Mouse (Mus musculus): ENCODE measurements at regions not wholly inside any gene's neighbourhood (a gene's known extent, or its start where the extent isn't known, plus 50 kb on each side); places are given as distances from the start of the nearest gene placed in this dataset.

- no peak for ATAC-seq (ENCODE audit: low TSS enrichment)
These were observed 355.5 kb upstream of the Prkcq start for GRCm38 (mm10) chr2:10816374-10816773.

DNA sequence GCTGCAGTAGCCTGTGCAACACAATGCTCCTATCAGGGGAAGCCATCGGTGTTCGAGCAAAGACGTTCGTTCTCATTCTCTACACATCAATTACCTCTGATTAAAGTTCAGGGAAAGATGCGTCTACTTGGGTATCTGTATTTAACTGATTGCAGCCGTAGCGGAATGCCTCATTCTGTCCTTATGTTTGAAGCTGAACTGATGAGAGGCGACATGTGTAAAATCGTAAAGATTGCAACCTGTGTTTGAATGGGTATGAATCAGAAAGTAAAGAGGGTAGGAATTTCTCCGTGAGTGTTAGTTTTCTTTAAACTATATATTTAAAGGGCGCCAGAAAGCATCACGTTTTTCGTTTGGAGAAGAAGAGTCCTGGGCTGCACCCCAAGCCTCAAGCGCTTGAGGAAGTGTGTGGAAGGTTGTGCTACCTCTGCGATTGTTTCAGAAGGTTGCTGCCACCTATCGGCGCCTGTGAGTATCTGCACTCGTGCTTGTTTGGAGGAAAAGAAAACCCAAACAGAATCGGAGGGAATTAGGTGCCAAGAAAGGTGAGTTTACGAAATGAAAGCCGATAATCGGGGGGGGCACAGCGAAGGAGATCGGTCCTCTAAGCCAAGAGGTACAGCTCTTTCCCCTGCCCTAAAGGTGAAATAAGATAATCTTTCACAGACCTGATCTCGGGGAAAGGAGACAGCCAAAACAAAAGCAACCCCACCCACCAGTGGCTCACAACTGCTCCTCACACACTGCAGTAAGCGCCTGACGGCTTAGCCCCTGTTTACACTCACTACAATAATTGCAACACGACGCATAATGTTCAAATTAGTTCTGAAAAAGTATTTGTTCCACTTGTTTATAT is 346.4 kb upstream of the Prkcq start:
- peak; percentile 95 for ATAC-seq (ENCODE audit: low TSS enrichment)

- ATAC-seq (ENCODE audit: low TSS enrichment): no peak
These were observed 345.7 kb upstream of the Prkcq start for GRCm38 (mm10) chr2:10826134-10826767.

GRCm38 (mm10) chr2:10839976-10840375 is 331.9 kb upstream of the Prkcq start:
- ATAC-seq (ENCODE audit: low TSS enrichment): no peak

DNA sequence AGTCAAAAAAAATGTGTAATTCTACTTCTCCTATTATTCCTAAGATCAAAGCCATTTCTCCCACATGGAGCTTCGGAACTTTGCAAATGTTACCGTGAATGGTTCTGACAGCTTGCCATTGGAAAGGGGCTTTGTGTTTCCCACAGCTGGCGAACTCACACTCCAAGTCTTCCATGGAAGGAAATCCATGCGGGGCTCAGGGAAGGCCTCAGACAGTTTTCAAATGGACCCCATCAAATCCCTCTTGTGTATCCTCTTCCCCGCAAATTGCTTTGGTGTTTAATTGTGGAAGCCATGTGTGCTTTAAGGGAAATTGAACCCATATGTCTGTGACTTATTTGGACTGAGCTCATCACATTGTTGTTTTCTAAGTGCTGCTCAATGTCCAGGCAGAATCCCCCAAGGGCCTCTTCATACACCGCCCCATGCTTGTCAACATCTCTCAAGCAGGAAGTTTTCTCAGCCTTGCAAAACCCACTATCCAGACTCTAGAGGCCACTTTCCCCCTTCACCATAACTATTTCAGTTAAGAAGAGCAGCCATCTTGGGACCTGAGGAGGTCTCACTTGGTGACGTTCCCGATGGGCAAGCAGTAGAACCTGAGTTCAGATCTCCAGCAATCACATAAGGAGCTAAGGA is 310.1 kb upstream of the Prkcq start:
- ATAC-seq (ENCODE audit: low TSS enrichment): no peak

DNA sequence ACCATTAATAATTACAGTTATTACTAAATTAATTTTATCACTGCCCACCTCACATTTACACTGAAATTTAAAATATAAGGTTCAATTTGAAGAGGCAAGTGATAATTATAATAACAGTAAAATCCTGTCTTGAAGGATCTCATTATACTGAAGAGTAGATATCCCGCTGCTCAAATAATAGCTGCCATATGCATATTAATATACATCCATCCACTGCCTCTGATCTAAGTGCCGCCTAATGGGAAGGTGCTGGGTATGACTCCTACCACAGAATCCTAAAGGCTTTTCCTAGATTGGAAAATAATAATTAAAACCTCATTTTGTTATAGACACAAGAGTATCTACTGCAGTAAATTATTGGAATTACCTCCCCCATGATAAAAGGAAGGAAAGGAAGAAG is 307.5 kb upstream of the Prkcq start:
- no peak for ATAC-seq (ENCODE audit: low TSS enrichment)

- ATAC-seq (ENCODE audit: low TSS enrichment): peak; percentile 76
These were observed 297.6 kb upstream of the Prkcq start for GRCm38 (mm10) chr2:10874303-10874702.

- no peak for ATAC-seq (ENCODE audit: low TSS enrichment)
These were observed 270.0 kb upstream of the Prkcq start for GRCm38 (mm10) chr2:10901926-10902325.

- ATAC-seq (ENCODE audit: low TSS enrichment): no peak
These were observed 252.0 kb upstream of the Prkcq start for GRCm38 (mm10) chr2:10919955-10920354.

DNA sequence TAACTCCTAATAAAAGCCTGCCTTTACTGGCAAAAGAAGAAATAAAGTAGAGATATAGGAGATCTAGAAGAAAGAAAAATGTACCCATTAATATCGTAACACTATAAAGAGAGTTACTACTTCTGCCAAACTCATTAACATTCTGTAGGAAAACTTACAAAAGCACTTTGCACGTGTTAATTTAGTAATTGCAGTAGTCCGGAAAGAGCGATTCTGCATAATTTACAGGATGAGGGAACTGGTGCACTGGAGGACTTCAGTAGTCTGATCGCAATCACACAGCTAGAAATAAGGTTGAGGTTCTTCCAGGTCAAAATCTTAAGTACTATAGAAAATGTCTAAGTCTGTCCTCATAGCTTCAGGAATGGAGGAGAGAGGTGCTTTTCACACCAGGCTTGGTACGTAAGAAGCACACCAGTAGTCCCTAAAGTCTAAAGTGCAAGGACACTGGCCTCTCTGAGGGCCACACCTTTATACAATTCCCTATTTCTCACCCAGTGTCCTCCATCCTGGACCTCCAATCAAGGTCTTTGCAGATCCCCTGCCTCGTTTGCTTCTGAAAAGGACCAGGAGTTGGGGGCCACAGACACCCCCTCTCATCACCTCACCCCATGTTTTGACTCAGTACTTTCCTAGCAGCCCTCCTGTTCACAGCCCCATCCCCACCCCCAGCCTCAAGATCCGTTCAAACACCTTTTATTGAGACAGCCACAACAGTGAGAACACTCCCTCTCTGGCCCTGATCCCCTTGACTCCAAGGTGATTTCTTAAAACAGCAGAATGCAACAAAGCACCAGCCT is 251.0 kb upstream of the Prkcq start:
- no peak for ATAC-seq (ENCODE audit: low TSS enrichment)

DNA sequence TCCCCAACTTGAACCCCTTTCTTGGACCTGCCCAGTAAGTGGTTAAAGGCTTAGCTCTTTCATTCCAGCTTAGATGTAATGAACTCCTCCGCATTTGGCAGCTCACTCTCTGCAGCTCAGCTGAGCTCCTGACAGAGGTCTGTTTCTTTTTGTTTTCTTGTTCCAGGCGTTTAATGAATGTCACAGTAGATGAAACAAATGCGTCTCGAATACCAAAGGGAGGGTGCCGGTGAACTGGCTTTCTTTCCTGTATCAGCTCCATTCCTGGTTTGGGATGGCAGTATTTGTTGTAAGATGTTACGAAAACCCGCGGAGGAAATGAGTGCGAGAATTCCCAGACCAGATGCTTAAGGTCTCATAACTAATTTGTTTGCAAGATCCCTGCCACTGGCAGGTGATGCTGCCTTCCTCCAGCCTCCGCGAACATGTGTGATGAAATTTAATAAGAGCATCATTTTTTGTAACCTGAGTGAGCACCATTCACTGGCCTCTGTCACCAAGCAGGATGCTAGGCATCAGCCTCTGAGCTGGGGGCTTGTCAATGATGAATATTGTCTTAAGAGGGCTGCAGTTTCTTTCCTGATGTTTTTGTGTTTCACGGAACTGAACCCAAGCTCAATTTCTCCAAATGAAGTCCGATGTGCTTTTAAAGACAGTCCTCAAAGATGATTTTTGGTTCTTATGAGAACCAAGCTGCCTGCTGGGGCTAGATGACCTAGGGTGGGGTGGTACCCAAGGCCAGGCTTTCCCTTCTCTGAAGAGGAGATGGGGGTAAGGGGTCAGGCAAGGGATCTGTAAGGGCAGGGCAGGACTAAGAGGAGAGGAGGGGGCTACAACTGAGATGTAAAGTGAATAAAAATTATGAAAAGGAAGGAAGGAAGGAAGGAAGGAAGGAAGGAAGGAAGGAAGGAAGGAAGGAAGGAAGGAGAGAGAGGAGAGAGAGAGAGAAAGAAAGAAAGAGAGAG is 250.1 kb upstream of the Prkcq start:
- ATAC-seq (ENCODE audit: low TSS enrichment): peak; percentile 64

DNA sequence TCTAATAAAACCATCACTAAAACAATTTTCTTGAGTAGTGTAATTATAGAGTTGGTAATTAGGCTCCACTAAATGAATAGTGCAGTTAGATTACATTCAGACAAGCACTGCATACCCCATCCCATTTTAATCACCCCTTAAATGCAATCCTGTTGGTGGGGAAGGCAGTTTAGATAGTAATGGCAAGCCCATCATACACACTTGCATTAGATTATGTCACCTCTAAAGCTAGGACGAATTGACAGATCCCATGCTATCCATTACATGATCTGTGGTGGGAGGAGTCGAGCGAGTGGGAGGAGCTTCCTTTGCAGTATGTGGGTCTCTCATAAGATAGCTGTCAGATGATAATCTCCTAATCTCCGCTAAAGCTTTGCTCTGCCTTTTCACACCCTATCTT is 247.9 kb upstream of the Prkcq start:
- no peak for ATAC-seq (ENCODE audit: low TSS enrichment)

DNA sequence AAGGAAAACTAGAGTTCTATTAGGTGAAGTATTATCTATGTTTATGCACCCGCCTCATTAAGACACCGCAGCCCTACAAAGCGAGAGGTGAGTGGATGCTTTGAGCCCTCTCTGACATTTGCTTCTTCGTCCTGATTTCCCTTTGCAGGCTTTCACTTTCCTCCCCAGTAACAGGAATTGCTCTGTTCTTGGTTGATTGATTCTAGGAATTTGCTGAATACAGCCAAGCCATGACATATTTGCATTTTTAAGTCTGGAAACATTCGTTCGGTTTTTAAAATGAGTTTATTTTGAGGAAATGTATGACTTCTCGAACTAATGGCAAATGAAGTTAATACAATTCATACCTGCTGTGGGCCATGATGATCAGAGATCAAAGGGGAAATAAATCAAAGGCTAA is 246.5 kb upstream of the Prkcq start:
- no peak for ATAC-seq (ENCODE audit: low TSS enrichment)

- ATAC-seq (ENCODE audit: low TSS enrichment): no peak
These were observed 234.5 kb upstream of the Prkcq start for GRCm38 (mm10) chr2:10937405-10937804.

GRCm38 (mm10) chr2:10965224-10965623 is 206.7 kb upstream of the Prkcq start:
- no peak for ATAC-seq (ENCODE audit: low TSS enrichment)

- no peak for ATAC-seq (ENCODE audit: low TSS enrichment)
These were observed 205.0 kb upstream of the Prkcq start for GRCm38 (mm10) chr2:10966891-10967290.

GRCm38 (mm10) chr2:10969111-10969689 is 202.7 kb upstream of the Prkcq start:
- ATAC-seq (ENCODE audit: low TSS enrichment): 0 out of 2 replicates have a peak, but pooled peaks have one; percentile 38

- ATAC-seq (ENCODE audit: low TSS enrichment): no peak; the same call in 1 of the 2 replicates
These were observed 199.9 kb upstream of the Prkcq start for GRCm38 (mm10) chr2:10972051-10972450.

DNA sequence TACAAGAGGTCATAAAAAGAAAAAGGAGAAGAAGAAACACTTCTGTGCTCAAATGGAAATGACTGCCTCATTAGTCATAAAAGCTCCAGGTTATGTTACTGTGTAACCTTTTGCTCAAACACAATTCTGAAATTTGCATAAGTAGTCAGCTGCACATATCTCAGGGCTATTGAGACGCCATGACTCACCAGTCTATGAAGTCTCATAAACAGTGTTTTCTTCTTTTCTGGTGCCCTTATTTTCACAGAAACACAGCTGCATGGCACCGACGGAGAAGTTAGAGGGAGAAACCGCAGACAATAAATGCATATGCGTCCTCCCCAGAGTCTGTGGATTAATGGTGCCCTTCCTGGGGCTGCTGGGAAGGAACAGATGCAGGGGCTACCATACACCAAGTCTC is 193.1 kb upstream of the Prkcq start:
- no peak for ATAC-seq (ENCODE audit: low TSS enrichment)

DNA sequence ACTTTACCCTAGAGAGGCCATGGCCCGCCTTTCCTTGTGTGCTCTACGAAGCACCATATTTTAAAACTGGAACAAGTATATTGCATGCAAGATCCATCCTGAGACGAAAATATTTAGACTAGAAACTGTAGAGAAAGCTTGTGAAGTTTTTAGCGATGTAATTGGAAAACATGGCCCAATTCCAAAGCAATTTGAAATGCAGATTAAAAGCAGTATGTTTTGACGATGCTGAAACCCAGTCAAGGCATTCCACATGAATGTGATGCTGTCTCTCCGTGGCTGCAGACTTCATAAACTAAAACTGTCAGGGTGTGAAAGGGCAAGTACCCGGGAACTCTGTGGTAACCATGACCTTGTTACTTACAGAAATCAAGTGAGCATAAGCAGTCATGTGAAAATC is 185.8 kb upstream of the Prkcq start:
- ATAC-seq (ENCODE audit: low TSS enrichment): peak; percentile 47; the same call in 1 of the 2 replicates
